Mouse (Mus musculus) megakaryocyte, embryonic 14.5 days (primary cell): ENCODE measurements at regions not wholly inside any gene's neighbourhood (a gene's known extent, or its start where the extent isn't known, plus 50 kb on each side); places are given as distances from the start of the nearest gene placed in this dataset.

Experiments used
- FLI1 ChIP-seq: IDR thresholded peaks from 2 replicates; pipeline ENCODE4 v1.6.1; 2012; ENCODE audit warnings: low read length, inconsistent platforms, mixed read lengths
- GATA1 ChIP-seq: IDR thresholded peaks from 3 replicates; pipeline ENCODE4 v1.6.1; 2012; ENCODE audit warnings: mixed read lengths, low read length, inconsistent platforms, borderline replicate concordance

DNA sequence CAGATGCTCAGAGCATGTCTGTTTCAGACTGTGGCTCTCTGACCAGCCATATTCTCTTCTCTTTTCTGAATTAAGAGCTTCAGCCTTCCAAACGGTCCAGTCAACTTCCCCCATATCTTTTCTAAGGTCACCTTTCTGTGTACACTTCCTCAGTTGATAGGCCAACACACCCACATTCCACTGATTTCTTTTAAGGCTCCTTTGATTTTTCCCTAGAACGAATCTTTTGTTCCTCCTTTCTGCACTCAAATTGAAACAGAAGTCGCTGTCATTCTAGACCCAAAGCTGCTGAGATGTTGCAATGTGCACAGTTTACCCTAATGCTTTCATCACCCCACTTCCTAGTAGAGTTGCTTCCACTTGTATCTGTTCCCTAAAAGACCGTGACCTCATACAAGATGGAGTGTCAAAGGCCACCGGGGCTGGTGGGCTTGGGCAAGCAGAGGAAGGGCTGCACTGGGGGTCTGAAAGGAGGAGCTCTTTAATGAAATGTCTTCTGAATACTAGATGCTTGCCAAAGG, 271.9 kb downstream of the 4933412E24Rik start:
- TF ChIP-seq GATA1 (no peak), FLI1 (no peak)
